Mouse (Mus musculus) MEL (cell line): ENCODE results near the gene Crybb2.

Source experiments
- EP300 ChIP-seq, 2 experiments: IDR thresholded peaks; 2 replicates each; pipeline ENCODE4 v1.6.1; 2011; ENCODE audit warnings: improper control_type of control experiment in 2 of 2, low read length in 2 of 2, low read depth in 1 of 2, mild to moderate bottlenecking in 1 of 2
- POLR2A ChIP-seq, 2 experiments: IDR thresholded peaks; 2 replicates each; pipeline ENCODE4 v1.6.1; 2011 to 2012; ENCODE audit warnings: low read length in 2 of 2, mild to moderate bottlenecking in 2 of 2, control low read depth in 1 of 2, improper control_type of control experiment in 1 of 2, low read depth in 1 of 2, moderate library complexity in 1 of 2; ENCODE audit not compliant: control insufficient read depth in 1 of 2, insufficient read depth in 1 of 2, poor library complexity in 1 of 2
- ZC3H11A ChIP-seq: IDR thresholded peaks from 2 replicates; pipeline ENCODE4 v1.6.1; 2012; ENCODE audit warnings: low read depth, mild to moderate bottlenecking, inconsistent platforms, low read length, improper control_type of control experiment

- TF ChIP-seq POLR2A (IDR thresholded peaks at IDR 0.05; ENCODE audit: control insufficient read depth in 1 of 2, insufficient read depth in 1 of 2, low read depth in 1 of 2, low read length in 2 of 2, poor library complexity in 1 of 2) (no peak), EP300 (IDR thresholded peaks at IDR 0.05; ENCODE audit: low read depth in 1 of 2, low read length in 2 of 2) (no peak), ZC3H11A (no peak)
Observed at GRCm38 (mm10) chr5:113009183-113009820, 60.6 kb downstream of the Crybb2 start.
